Mouse (Mus musculus) T-cell, adult 66 days (primary cell): ENCODE measurements around the gene Crmp1. TPM values are rescaled to one million over a fixed set of nuclear protein-coding genes. Genes with fewer than 3 reads are reported as not detected.

Experiments
- total RNA-seq, 2 experiments: library from RNA; stranded (reverse); gene quantifications; 3 replicates in 1 of 2; 4 replicates in 1 of 2; pipeline ENCODE4 v1.2.4; 2023

Gene Crmp1
- 10 to 100 TPM; 16.0 to 18.3 TPM for total RNA-seq

DNA sequence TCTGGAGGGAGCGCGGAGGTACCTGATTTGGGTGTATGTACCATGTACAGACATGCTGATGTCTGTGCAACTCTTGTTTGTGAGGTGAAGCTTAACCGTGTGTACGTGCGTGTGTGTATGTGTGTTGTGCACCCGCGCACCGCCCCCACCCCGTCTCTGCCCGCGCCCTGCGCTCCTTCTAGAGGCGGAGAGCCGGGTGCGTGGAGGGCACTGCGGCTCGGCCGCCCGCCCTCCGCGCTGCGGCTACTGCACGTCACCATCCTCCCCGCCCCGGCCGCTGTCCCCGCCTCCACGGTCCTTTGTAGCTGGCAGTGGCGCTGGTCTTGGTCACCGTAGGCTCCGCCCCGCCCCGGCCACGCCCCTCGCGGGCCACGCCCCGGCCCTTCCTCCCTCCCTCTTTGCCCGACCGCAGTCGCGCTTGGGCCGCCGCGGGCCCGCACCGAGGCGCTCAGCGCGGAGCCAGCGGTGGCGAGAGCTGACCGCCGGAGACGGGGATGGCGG is at the start of gene Crmp1:
Gene Crmp1, plus strand, starts transcription at position 290 of the 501 bp plus-strand sequence.

DNA sequence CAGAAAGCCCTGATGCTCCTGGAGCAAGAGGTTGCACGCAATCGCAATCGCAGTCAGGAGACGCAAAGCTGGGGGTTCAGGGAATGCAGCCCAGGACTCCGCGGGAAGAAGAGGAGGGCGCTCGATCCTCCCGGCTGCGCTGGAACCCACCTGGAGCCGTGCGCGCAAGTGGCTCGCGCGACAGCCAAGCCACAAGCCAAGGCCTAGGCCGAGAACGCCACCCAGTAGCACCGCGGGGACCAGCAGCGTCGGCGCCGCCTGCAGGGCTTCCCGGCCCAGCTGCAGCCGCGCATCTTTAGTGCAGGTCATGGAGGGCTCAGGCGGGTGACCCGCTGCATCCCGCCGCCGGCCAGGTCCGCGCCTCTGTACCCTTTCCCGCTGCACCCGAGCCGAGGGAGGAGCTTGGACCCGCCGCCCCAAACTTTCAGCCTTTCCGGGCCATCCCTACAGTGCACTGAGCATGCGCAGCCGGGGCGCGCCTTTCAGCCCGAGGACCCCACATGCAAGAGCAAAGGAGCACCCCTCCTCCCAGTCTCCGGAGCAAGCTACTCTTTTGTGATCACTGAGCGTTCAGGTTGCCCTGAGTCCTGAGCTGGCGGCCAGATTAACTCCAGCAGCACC is 94.9 kb downstream of the Crmp1 start, which contains the start of gene Evc:
Gene Evc, minus strand, starts transcription at position 410 of the 621 bp plus-strand sequence.

DNA sequence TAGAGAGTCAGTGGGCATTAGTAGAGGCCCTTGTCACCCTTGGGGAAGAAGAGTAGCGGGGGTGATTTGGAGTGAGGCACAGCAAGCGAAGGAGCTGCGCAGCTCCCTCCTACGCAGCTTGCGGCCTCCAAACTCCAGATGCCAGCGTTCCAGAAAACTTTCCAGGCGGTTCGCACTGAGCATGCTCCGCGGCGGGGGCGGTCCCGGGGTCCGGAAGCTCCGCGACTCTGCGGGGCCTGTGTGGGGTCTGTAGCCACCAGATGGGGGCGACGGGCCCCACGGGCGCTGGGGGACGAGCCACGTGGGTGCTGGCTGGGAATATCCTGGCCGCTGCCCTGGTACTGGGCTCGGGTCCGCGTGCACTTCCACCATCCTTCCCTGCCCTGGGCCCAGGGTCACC is 96.5 kb downstream of the Crmp1 start, which contains the start of gene Evc2:
Gene Evc2, plus strand, starts transcription at position 212 of the 400 bp plus-strand sequence.

Other genes starting within 250 kb of the Crmp1 start
- 10 to 100 TPM; 30.4 to 36.1 TPM for gene Gm1043, start 156.6 kb upstream of the Crmp1 start, total RNA-seq
- gene Evc, start 95.0 kb downstream of the Crmp1 start, total RNA-seq, result 1 to 10 TPM in 1 of 2 experiments, not detected in 1; 2.5 TPM
- gene Evc2, start 96.6 kb downstream of the Crmp1 start, total RNA-seq, result not detected